Mouse (Mus musculus): Measurements from ENCODE around the gene Trpd52l3. TPM values are rescaled to one million over a fixed set of nuclear protein-coding genes. Genes with fewer than 3 reads are reported as not detected.

Trpd52l3 gene
- polyA plus RNA-seq, 1 experiment from 2014 or later: not detected

- WGBS (ENCODE audit: missing documents): 97% methylated on average over 2 of the region's 2 CpGs
- Histone ChIP-seq H3K27ac (no peak overlapping the region), H3K4me3 (ENCODE audit: inconsistent target) (no peak overlapping the region), H3K36me3 (ENCODE audit: inconsistent target) (peaks cover 20% of the 10 kb centered on the region; the same call in 1 of the 2 replicates), H3K79me2 (ENCODE audit: inconsistent target) (peaks cover 100% of the 10 kb centered on the region)
Measured at GRCm38 (mm10) chr19:30050584-30050983, 47.0 kb downstream of the Trpd52l3 start.

- peaks cover 100% of the 10 kb centered on the region for H3K79me2 ChIP-seq (ENCODE audit: inconsistent target)
- WGBS (ENCODE audit: missing documents): 84% methylated on average over 3 of the region's 3 CpGs
- H3K36me3 ChIP-seq (ENCODE audit: inconsistent target): peaks cover 16% of the 10 kb centered on the region; the same call in 1 of the 2 replicates
- H3K4me3 ChIP-seq (ENCODE audit: inconsistent target): no peak overlapping the region
- H3K27ac ChIP-seq: no peak overlapping the region
Measured at GRCm38 (mm10) chr19:30051479-30051878, 47.9 kb downstream of the Trpd52l3 start.

GRCm38 (mm10) chr19:30054218-30054617, 50.6 kb downstream of the Trpd52l3 start:
- 100% methylated on average over 2 of the region's 2 CpGs for WGBS (ENCODE audit: missing documents)
- H3K36me3 ChIP-seq (ENCODE audit: inconsistent target): 0 out of 2 replicates have a peak, but pooled peaks cover 6% of the 10 kb centered on the region
- H3K27ac ChIP-seq: no peak overlapping the region
- peaks cover 100% of the 10 kb centered on the region for H3K79me2 ChIP-seq (ENCODE audit: inconsistent target)
- H3K4me3 ChIP-seq (ENCODE audit: inconsistent target): no peak overlapping the region

Other genes with a start within 250 kb of the Trpd52l3 start
- 10.2 to 17.7 TPM (median 10.6 TPM) in 3 replicates for gene 9930021J03Rik, start 197.8 kb upstream of the Trpd52l3 start, polyA plus RNA-seq (2018)
- gene Ranbp6, start 190.8 kb upstream of the Trpd52l3 start, polyA plus RNA-seq (2018): 6.2 to 6.7 TPM (median 6.6 TPM) in 3 replicates
- gene Il33, start 78.7 kb upstream of the Trpd52l3 start, polyA plus RNA-seq (2018): not detected in 3 replicates
- 43.7 to 57.4 TPM (median 51.4 TPM) in 3 replicates for gene Uhrf2, start 26.7 kb downstream of the Trpd52l3 start, polyA plus RNA-seq (2018)
- 0.07 to 0.10 TPM in 2 of 3 replicates, not detected in the other for gene Gldc, start 171.6 kb downstream of the Trpd52l3 start, polyA plus RNA-seq (2018)
- gene Mbl2, start 229.2 kb downstream of the Trpd52l3 start, polyA plus RNA-seq (2018): not detected in 3 replicates

Data from macrophage (primary cell).